Mouse (Mus musculus) left cerebral cortex, postnatal 10 days (tissue): Measurements from ENCODE around the gene Aktip. TPM values are rescaled to one million over a fixed set of nuclear protein-coding genes. Genes with fewer than 3 reads are reported as not detected.

ENCODE experiments used
- DNase-seq, 2 experiments: peaks; one replicate each; pipeline ENCODE4 v3.0.0; 2021 to 2022; ENCODE audit warnings: low spot score in 2 of 2, mixed read lengths in 1 of 2; ENCODE audit errors: extremely low spot score in 1 of 2
- intact Hi-C: fragments of 180-260 bp; cut with DNase I; formaldehyde crosslinking; loops from one replicate; pipeline ENCODE4 v1.15.1; 2025
- total RNA-seq, 2 experiments: library from RNA; stranded (reverse); gene quantifications; 2 replicates each; pipeline ENCODE4 v1.2.3; 2021

The Aktip gene
- 10 to 100 TPM; 68.3 to 69.0 TPM for total RNA-seq

DNA sequence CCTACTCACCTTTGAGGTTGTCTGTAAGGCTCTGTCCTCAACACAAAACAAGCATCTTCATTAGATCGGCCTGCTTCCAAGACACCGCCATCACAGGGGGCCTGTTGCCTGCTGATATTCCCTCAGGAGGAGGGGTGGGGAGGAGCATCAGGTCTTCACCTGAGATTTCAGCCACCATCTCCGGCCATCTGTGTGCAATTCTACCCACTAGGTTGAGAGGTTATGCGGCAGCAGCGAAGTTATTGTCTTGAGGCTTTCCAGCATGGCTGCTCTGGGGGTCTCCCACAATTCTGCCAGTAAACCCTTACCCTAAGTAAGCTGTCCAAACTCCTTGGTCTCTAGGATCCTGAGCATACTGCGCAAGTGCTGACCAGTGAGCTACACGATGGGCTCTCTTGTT lies at the start of gene Aktip:
Aktip (minus strand) TSS at position 101 of the 400 bp plus-strand sequence.
- intact Hi-C loops, result loop anchor here (10.0 kb wide), 1 partner anchor 1525 kb away; no protein-coding TSS in a partner anchor
- no peak for DNase-seq

DNA sequence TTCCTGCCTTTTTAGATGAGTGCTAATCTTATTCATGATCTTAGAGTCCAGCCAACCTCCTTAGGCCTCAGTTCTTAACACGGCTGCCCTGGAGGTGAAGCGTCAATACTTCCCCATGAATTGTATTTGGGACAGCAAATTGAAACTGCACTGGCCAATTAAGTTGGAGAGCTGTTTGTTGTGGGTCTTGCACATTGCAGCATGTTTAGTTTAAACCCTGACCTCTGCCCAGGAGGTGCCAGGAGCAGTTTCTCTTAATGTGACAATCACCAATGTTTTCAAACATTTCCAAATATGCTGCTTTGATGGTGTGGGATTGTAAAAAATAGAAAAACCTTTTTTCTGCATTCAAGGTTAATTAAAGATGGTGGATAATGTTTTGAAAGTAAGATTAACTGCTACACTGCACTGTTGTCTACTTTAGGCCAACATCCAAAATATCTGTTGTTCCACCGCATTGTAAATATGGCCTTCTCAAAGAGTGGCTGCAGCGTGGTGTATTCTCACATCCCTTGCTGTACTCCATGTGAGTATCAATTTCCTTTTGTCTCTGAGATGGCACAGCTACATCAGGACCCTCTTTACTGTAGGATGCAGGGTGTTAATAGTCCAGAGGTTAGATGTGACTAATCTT lies 46.2 kb upstream of the Aktip start:
- no peak for DNase-seq
- intact Hi-C loops, result no loop called here

DNA sequence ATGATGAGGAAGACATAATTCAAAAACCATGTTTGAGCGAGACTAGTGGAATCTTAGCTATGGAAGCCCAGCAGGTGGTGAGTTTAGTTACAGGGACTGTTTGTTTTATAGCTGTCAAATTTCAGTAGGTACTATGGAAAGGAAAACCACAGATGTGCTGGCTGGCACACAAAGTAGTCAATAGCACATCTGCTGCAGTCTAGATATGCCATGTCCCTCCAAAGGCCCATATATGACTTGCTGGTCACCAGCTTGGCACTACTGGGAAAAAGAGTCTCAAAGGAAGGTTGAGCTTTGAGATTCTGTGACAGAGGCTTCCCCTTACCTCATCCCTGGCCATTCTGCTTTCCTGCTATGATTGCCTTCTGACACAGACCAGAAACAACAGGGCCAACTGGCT lies 42.9 kb upstream of the Aktip start:
- intact Hi-C loops, result no loop called here
- no peak for DNase-seq

DNA sequence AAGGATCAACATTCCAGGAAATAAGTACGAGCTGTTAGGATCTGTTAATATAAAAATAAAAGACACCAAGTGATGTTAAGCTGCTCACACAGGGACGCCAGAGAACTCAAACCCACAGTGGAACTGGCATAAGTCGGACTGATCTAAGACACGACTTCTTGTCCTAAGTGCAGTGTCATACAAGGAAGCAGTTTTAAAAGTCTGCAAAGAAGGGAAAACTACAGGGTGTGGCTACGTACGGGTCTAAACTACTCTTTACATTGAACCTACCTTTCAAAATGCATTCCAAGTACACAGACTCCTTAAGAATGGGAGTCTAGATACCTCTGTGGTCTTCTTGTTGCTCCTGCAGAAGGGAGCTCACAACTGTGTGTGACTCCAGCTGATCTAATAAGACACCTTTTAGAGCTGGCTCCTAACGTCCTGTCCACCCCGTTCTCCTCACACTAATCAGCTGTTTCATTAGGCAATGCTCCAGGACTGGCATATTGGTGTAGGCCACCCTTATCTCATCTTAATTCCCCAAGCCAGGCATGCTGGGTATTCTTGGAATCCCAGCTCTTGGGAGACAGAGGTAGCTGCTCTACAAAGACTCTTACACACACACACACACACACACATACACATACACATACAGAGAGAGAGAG lies 42.2 kb upstream of the Aktip start:
- intact Hi-C loops, result no loop called here
- DNase-seq, result no peak

DNA sequence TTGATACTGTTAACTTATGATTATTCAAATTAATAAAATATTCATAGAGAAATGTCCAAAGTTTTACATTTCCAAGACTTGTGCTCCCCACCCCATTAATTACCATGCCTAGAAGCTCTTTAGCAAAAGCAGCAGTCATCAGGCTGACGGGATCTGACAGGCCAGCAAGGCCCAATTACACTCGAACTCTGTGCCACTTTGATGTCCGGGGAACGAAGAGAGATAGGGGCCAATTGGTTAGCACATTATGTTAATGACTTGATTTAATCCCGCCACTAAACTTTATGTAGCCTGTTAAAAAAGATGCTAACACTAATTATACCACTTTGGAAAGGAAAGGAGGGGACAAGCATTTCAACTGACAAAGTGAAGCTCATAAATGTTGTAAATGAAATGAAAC lies 41.6 kb upstream of the Aktip start:
- intact Hi-C loops, result no loop called here
- no peak for DNase-seq

DNA sequence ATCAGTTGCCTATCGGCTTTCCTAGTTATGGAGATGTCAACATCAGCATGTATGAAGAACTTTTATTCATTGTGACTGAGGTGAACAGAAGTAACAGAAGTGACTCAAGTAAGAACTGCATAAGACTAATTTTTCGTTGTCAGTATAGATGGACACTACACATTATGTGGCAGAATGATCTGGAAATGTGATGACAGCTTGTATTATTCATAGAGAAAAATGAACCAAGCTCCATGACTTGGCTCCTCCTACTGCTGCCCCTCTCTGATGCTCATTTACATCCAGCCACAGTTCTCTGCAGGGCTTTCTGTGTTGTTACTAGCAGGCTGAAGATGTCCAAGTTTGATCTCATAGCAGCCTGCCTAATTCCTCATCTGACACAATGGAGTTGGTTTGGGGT lies 37.4 kb upstream of the Aktip start:
- DNase-seq, result no peak
- intact Hi-C loops, result no loop called here

DNA sequence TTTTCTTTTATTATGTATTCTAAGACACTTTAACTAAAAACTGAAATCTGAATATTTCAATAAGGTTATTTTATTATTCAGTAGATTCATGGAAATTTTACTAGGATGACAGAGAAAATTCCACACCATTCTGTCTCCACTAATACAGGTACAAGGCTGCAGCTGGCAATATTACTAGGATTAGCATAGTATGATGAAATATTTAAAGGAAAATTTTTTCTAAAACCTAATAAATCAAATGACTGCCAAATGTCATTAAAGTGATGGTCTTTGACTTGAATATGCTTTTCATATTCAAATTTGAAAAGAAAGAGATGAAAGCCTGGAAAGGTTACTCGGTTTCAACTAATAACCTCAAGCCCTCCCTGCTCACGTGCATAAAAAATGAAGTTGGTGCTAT lies 34.3 kb upstream of the Aktip start:
- intact Hi-C loops, result no loop called here
- no peak for DNase-seq

DNA sequence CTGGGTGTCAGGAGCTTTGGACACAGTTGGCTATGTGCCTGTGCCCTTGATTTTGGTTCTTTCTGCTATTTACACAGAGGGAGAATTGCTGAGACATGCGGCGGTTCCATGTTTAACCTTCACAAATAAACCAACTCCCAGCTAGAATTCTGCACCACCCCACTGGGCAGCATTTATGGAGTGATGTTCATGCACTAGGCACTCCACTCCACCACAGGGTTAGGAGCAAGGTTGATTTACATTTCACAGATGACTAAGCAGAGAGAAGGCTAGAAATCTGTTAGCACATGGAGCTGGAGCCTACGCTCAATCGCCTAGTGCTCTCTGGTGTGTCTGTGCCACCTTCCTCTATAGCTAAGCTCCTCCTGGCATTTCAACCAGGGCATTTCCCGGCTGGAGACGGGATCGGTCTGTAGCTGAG lies 27.7 kb upstream of the Aktip start:
- DNase-seq, result no peak
- intact Hi-C loops, result no loop called here

DNA sequence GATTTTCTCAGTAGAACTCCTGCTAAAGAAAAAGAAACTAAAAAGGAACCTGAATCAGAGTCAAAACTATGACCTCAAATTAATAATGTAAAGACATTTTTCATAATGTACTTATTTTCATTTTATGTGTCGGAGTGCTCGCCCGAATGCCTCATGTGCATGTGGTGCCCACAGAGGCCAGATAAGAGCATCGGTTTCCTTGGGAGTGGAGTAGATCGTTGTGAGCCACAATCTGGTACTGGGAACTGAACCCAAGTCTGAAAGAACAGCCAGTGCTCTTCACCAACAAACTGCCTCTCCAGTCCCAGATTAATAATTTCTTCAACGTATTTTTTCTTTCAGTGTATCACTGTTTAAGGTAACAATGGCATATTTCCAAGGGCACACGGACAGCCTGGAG lies 24.5 kb upstream of the Aktip start:
- no peak for DNase-seq
- intact Hi-C loops, result loop anchor here (5.0 kb wide), 1 partner anchor 38 kb away; no protein-coding TSS in a partner anchor

DNA sequence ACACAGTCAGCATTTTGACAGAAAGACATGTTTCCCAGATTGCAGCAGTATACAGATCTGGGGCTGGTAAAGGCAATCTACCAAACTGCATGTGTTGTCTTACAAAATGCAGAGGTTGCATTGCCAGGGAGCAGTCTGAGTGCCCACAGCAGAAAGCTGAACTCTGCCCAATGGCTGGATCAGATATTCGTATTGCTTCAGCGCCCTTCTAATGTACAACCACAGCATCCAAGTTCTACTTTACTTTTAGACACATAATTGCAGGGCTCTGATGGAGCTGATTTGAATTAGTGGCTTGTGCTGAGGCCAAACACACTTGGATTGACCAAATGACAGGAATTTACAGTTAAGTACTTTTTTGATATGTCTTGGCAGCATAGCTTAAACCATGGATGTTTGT lies 22.1 kb upstream of the Aktip start:
- no peak for DNase-seq
- intact Hi-C loops, result loop anchor here (5.0 kb wide), 1 partner anchor 40 kb away; no protein-coding TSS in a partner anchor

DNA sequence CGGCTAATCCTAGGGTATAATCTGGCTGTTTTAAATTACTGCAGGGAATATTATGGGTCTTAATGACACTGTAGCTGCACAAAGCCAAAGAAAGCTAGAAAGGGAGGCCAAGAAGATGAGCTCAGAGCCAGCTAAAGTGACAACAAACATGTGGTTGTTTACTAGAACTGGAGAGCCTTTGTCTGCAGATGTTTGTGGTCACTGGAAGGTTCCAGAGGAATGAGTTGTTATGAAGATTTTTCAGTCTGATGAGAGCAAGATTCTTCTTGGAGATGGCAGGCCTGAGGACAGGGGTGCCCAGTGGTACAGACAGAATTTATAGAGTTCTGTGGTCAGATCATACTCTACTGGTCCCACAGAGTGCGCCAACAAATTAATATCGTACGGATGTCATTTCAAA lies 18.5 kb upstream of the Aktip start:
- intact Hi-C loops, result no loop called here
- no peak for DNase-seq

DNA sequence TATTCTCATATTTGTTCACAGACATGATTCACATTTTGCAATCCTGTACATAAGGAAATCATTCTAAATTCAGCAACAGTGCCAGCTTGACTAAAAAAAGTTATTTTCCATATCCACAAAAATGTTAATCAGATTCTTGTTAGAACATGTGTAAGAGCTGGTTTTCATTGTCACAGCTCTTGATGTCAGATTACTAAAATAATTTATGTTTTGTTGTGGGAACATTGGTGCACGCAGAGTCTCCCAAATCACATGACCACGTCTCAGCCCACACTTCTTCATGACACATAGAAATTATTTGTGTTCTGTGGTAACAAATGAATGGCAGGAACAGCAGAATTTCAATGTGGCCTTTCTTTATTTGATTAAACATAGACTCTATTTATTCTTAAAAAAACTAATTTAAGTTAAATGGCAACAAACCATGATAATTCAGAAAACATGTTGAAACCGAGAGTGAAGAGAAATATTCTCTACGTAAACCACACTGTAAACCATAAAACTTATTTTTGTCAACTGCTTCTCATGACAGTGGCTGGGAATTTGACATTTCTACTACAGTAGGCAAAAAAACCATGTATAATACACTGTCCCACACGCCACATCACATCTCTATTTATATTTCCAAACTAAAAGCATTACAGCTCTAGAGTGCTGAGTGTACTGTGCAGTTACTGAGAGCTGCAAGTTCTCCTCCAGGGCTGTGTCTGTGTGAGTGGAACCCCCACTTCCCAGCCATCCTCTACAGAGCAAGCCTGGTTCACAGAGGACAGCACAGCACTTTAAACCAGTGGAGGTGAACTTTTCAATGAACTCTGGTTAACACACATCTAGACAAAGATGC lies 17.5 kb upstream of the Aktip start:
- no peak for DNase-seq

DNA sequence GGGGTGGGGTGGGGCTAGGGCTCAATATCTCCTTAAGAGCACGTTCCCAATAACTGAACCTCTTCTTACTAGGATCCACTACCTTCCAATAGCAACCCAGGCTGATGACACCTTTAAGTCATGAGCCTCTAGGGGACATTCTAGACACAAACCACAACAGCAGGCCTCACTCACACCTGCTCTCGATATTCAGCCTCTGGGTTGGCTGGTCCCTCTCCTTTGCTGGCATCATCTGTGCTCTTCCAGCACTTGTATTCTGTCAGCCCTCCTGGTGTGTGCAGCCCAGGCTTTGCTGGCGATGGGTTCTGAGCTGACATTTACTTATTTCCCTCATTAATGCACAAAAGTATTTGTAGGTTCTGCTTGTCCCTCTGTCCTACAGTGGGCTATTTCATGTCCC lies 14.5 kb upstream of the Aktip start:
- no peak for DNase-seq
- intact Hi-C loops, result no loop called here

More for the DNA sequence above, 17.5 kb upstream of the Aktip start:
- intact Hi-C loops, result no loop called here

DNA sequence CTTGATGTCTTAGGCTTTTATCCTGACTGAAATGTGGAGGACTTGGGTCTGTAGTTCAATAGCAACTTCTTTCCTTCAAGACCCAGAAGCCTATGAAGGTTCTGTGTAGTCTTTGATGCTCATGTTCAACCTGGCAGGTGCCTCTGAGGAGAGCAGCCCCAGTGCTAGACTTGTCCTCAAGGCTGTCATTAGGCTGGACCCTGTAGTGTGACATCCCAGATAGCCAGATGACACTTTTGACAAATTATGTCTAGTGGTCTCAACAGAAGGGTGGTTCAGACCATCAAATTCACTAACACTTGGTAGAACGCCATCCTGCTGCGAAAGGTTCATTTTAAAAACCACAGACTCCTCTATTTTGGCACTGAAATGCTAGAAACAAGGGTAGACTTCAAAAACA lies 13.2 kb upstream of the Aktip start:
- DNase-seq, result no peak
- intact Hi-C loops, result no loop called here

DNA sequence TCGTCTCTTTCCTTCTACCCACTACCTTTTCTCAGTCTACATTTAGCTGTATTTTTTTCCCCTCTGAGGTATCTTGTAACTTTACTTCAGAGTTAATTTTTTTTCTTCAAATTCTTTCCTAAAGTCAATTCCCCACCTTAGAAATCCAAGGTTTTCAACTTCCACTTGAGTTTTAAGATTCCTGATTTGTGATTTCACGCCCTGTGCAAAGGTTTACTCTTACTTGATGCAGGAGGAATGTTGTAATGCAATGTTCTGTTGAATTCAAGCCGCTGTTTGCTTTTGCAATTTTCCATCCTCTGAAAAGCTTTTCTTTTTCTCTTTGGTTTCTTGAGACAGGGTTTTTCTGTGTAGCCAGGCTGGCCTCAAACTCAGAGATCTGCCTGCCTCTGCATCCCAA lies 9.9 kb upstream of the Aktip start:
- intact Hi-C loops, result no loop called here
- DNase-seq, result no peak

DNA sequence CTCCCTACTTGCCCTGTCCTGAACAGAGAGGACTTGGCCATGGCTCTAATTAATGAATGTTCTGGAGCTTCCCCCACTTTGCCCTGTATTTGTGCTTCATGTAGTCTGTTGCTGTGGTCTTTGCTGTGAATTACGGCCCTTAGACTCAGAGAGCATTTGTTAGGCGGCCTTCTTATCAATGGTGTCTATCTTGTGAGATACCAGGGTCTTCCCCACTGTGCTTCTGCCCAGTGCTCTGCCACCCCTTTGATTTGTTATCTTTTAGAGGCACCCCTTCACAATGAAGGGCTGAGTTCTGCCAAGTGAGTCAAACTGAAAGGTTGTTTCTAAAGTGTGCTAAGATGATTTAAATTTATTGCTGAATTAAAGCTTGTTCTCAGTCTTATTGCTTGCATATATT lies 7.9 kb upstream of the Aktip start:
- no peak for DNase-seq
- intact Hi-C loops, result no loop called here

DNA sequence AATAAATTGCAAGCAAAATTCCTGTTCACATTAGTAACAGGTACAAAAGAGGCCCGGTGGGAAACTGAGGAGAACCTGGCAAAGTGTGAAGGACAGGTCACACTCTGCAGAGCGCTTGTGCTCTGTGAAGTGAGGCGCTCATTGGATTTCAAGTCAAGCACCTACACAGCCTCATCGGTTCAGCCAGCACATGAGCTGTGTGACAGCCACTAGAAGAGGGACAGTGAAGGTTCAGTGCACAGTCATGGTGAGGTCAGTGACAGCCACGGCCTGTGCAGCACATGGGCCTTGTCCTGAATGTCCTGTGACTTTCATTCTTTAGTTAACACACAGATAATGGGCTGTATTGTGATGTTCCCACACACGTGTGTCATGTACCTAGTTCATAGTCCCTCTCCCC lies 6.1 kb upstream of the Aktip start:
- intact Hi-C loops, result no loop called here
- DNase-seq, result no peak

DNA sequence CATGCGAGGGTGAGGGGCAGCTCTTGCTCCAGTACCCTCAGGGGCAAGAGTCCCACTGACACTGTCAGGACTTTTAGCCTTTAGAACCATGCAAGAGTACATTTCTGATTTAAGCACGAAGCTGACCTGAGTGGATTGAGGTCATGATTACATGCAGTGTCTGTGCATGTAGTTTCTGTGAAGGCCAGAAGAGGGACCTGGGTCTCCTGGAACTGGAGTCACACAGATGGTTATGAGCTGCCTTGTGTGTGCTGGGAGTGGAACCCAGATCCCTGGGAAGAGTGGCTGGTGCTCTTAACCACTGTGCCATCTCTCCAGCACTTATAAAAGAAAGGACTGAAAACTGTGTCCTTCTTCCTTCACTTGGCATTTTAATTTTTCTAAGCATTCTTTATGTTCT lies 1.4 kb upstream of the Aktip start:
- no peak for DNase-seq
- intact Hi-C loops, result no loop called here

DNA sequence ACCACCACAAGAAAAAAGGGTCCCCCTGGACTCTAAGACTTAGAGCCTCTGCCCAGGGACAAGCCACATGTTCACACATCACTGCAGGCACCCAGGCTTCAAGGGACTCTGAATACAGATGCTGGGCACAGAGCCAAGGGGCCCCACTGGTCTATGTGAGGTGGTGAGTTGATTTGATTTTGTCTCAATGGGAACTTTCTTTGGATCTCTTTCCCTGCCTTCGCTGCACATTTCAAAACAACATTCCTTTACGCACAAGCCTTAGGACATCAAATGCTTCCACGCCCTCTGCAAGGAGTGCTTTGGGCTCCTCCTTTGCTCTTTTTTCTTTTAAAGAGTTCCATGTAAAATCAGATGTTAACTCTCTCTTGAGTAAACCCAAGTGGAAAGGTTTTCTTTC lies 1.7 kb downstream of the Aktip start:
- intact Hi-C loops, result loop anchor here (10.0 kb wide), 1 partner anchor 1527 kb away; no protein-coding TSS in a partner anchor
- peak in 1 of 2 experiments; percentile 53 for DNase-seq

DNA sequence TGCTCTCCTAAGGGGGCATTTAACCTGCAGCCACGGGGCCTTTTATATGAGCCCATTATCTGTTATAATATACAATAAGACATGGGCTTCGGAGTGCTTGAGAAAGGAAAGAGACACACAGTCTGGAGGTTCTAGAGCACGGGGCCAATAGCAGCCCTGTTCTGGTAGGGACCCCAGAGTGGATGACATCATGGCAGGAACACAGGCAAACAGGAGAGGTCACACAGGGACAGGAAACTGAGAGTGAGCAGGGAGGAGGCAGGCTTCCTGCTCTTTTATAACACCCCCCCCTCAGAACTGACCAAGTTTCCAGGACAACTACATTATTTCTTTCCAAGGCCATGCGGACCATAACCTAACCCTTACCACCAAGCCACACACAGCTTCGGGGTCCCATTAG lies 2.5 kb downstream of the Aktip start:
- intact Hi-C loops, result loop anchor here (10.0 kb wide), 1 partner anchor 1528 kb away; no protein-coding TSS in a partner anchor

More for the DNA sequence above, 2.5 kb downstream of the Aktip start:
- no peak for DNase-seq
